Mouse (Mus musculus): Measurements from ENCODE around the gene Bod1. TPM values are rescaled to one million over a fixed set of nuclear protein-coding genes. Genes with fewer than 3 reads are reported as not detected.
A peak's percentile ranks its signal among the peaks of the same experiment; 100 is the strongest.

The Bod1 gene
- polyA plus RNA-seq, 2 experiments, result 12.2 to 12.9 TPM

- no peak for ATAC-seq (ENCODE audit: insufficient read depth)
- H3K4me1 ChIP-seq (replicated peaks; ENCODE audit: control insufficient read depth in 2 of 2, insufficient read depth in 2 of 2, low read length in 1 of 2), result no peaks in the 10 kb centered on the region
- no peak overlapping the region for H3K4me2 ChIP-seq (ENCODE audit: low read depth)
- no peak for DNase-seq (ENCODE audit: low read depth in 3 of 3, low spot score in 3 of 3)
- H3K27me3 ChIP-seq (ENCODE audit: control insufficient read depth, insufficient read depth, low read length), result no peaks in the 10 kb centered on the region
- 63% methylated on average over 10 of the region's 10 CpGs for WGBS (ENCODE audit: insufficient replicate concordance)
- TF ChIP-seq CTCF (IDR thresholded peaks at IDR 0.05; ENCODE audit: low read depth) (no peak), EP300 (IDR thresholded peaks at IDR 0.05; ENCODE audit: low read depth) (no peak)
- H3K27ac ChIP-seq, result no peak overlapping the region
- H3K9ac ChIP-seq (replicated peaks), result no peak overlapping the region
- H3K4me3 ChIP-seq (ENCODE audit: insufficient read depth in 1 of 2, low read depth in 2 of 2, low read length in 2 of 2), result no peak overlapping the region
- no peaks in the 10 kb centered on the region for H3K36me3 ChIP-seq (replicated peaks; ENCODE audit: control insufficient read depth, insufficient read depth, low read depth)
- no peaks in the 10 kb centered on the region for H3K9me3 ChIP-seq (ENCODE audit: control insufficient read depth, low read length)
Measured at GRCm38 (mm10) chr11:31647268-31647667, 24.4 kb downstream of the Bod1 start.

GRCm38 (mm10) chr11:31646571-31646970 lies 25.1 kb downstream of the Bod1 start:
- H3K9ac ChIP-seq (replicated peaks), result no peak overlapping the region
- H3K27me3 ChIP-seq (ENCODE audit: control insufficient read depth, insufficient read depth, low read length), result no peaks in the 10 kb centered on the region
- H3K9me3 ChIP-seq (ENCODE audit: control insufficient read depth, low read length), result no peaks in the 10 kb centered on the region
- H3K4me3 ChIP-seq (ENCODE audit: insufficient read depth in 1 of 2, low read depth in 2 of 2, low read length in 2 of 2), result no peak overlapping the region
- H3K27ac ChIP-seq, result no peak overlapping the region
- TF ChIP-seq CTCF (IDR thresholded peaks at IDR 0.05; ENCODE audit: low read depth) (no peak), EP300 (IDR thresholded peaks at IDR 0.05; ENCODE audit: low read depth) (no peak)
- 57% methylated on average over 1 of the region's 1 CpGs for WGBS (ENCODE audit: insufficient replicate concordance)
- no peak overlapping the region for H3K4me2 ChIP-seq (ENCODE audit: low read depth)
- H3K36me3 ChIP-seq (replicated peaks; ENCODE audit: control insufficient read depth, insufficient read depth, low read depth), result no peaks in the 10 kb centered on the region
- H3K4me1 ChIP-seq (replicated peaks; ENCODE audit: control insufficient read depth in 2 of 2, insufficient read depth in 2 of 2, low read length in 1 of 2), result no peaks in the 10 kb centered on the region
- no peak for DNase-seq (ENCODE audit: low read depth in 3 of 3, low spot score in 3 of 3)
- no peak for ATAC-seq (ENCODE audit: insufficient read depth)

- H3K4me2 ChIP-seq (ENCODE audit: low read depth), result no peak overlapping the region
- no peaks in the 10 kb centered on the region for H3K4me1 ChIP-seq (replicated peaks; ENCODE audit: control insufficient read depth in 2 of 2, insufficient read depth in 2 of 2, low read length in 1 of 2)
- no peaks in the 10 kb centered on the region for H3K27me3 ChIP-seq (ENCODE audit: control insufficient read depth, insufficient read depth, low read length)
- H3K36me3 ChIP-seq (replicated peaks; ENCODE audit: control insufficient read depth, insufficient read depth, low read depth), result no peaks in the 10 kb centered on the region
- no peak overlapping the region for H3K9ac ChIP-seq (replicated peaks)
- WGBS (ENCODE audit: insufficient replicate concordance), result 53% methylated on average over 6 of the region's 6 CpGs
- no peaks in the 10 kb centered on the region for H3K9me3 ChIP-seq (ENCODE audit: control insufficient read depth, low read length)
- ATAC-seq (ENCODE audit: insufficient read depth) (no peak), DNase-seq (ENCODE audit: low read depth in 3 of 3, low spot score in 3 of 3) (no peak)
- H3K4me3 ChIP-seq (ENCODE audit: insufficient read depth in 1 of 2, low read depth in 2 of 2, low read length in 2 of 2), result no peak overlapping the region
- TF ChIP-seq CTCF (IDR thresholded peaks at IDR 0.05; ENCODE audit: low read depth), result no peak
- no peak for TF ChIP-seq EP300 (IDR thresholded peaks at IDR 0.05; ENCODE audit: low read depth)
- no peak overlapping the region for H3K27ac ChIP-seq
Measured at GRCm38 (mm10) chr11:31643120-31643519, 28.6 kb downstream of the Bod1 start.

- H3K27me3 ChIP-seq (ENCODE audit: control insufficient read depth, insufficient read depth, low read length), result no peaks in the 10 kb centered on the region
- no peaks in the 10 kb centered on the region for H3K36me3 ChIP-seq (replicated peaks; ENCODE audit: control insufficient read depth, insufficient read depth, low read depth)
- H3K4me3 ChIP-seq (ENCODE audit: insufficient read depth in 1 of 2, low read depth in 2 of 2, low read length in 2 of 2), result no peak overlapping the region
- H3K4me2 ChIP-seq (ENCODE audit: low read depth), result no peak overlapping the region
- no peaks in the 10 kb centered on the region for H3K9me3 ChIP-seq (ENCODE audit: control insufficient read depth, low read length)
- ATAC-seq (ENCODE audit: insufficient read depth) (no peak), DNase-seq (ENCODE audit: low read depth in 3 of 3, low spot score in 3 of 3) (no peak)
- H3K4me1 ChIP-seq (replicated peaks; ENCODE audit: control insufficient read depth in 2 of 2, insufficient read depth in 2 of 2, low read length in 1 of 2), result no peaks in the 10 kb centered on the region
- no peak overlapping the region for H3K9ac ChIP-seq (replicated peaks)
- WGBS (ENCODE audit: insufficient replicate concordance), result 37% methylated on average over 3 of the region's 3 CpGs
- H3K27ac ChIP-seq, result no peak overlapping the region
- no peak for TF ChIP-seq EP300 (IDR thresholded peaks at IDR 0.05; ENCODE audit: low read depth)
- TF ChIP-seq CTCF (IDR thresholded peaks at IDR 0.05; ENCODE audit: low read depth), result peak; percentile 33
Measured at GRCm38 (mm10) chr11:31641066-31641810, 30.4 kb downstream of the Bod1 start.

GRCm38 (mm10) chr11:31640187-31640586 lies 31.5 kb downstream of the Bod1 start:
- Histone ChIP-seq H3K27ac (no peak overlapping the region), H3K4me2 (ENCODE audit: low read depth) (no peak overlapping the region), H3K9me3 (ENCODE audit: control insufficient read depth, low read length) (no peaks in the 10 kb centered on the region), H3K27me3 (ENCODE audit: control insufficient read depth, insufficient read depth, low read length) (no peaks in the 10 kb centered on the region), H3K9ac (replicated peaks) (no peak overlapping the region), H3K4me1 (replicated peaks; ENCODE audit: control insufficient read depth in 2 of 2, insufficient read depth in 2 of 2, low read length in 1 of 2) (no peaks in the 10 kb centered on the region), H3K36me3 (replicated peaks; ENCODE audit: control insufficient read depth, insufficient read depth, low read depth) (no peaks in the 10 kb centered on the region), H3K4me3 (ENCODE audit: insufficient read depth in 1 of 2, low read depth in 2 of 2, low read length in 2 of 2) (no peak overlapping the region)
- TF ChIP-seq CTCF (IDR thresholded peaks at IDR 0.05; ENCODE audit: low read depth), result no peak
- TF ChIP-seq EP300 (IDR thresholded peaks at IDR 0.05; ENCODE audit: low read depth), result no peak
- WGBS (ENCODE audit: insufficient replicate concordance), result 39% methylated on average over 5 of the region's 5 CpGs
- ATAC-seq (ENCODE audit: insufficient read depth) (no peak), DNase-seq (ENCODE audit: low read depth in 3 of 3, low spot score in 3 of 3) (no peak)

All from liver, embryonic 14.5 days (tissue).